Mouse (Mus musculus): Measurements from ENCODE around the gene Sall4. TPM values are rescaled to one million over a fixed set of nuclear protein-coding genes. Genes with fewer than 3 reads are reported as not detected.

Gene Sall4
- polyA plus RNA-seq, 1 experiment, result not detected

DNA sequence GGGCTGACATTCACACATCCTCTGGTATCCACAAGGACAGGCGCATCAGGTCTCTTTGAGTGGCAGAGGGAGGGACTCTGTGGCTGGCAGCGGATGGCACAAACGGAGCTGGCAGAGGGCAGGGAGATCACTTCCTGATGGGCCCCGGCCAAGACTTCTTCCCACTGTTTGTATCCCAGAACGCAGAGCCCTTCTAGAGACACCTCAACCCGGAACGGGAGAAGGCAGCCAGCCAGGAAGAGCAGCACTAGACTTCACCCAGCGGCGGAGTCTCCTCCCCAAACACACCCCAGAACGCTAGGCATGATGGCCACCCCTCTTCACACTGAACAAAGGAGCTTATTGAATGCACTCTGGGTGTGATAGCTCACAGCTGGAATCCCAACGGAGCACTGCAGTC lies 33.7 kb downstream of the Sall4 start:
- Histone ChIP-seq H3K9me3 (peaks cover 10% of the 10 kb centered on the region), H3K36me3 (replicated peaks; ENCODE audit: low read length) (no peaks in the 10 kb centered on the region), H3K27me3 (replicated peaks) (peaks cover 12% of the 10 kb centered on the region), H3K4me1 (no peaks in the 10 kb centered on the region), H3K4me3 (replicated peaks) (no peak overlapping the region)
- TF ChIP-seq GATA1 (IDR thresholded peaks at IDR 0.05; ENCODE audit: borderline replicate concordance, low read length), result no peak
- TF ChIP-seq FLI1 (IDR thresholded peaks at IDR 0.05; ENCODE audit: low read length), result no peak

DNA sequence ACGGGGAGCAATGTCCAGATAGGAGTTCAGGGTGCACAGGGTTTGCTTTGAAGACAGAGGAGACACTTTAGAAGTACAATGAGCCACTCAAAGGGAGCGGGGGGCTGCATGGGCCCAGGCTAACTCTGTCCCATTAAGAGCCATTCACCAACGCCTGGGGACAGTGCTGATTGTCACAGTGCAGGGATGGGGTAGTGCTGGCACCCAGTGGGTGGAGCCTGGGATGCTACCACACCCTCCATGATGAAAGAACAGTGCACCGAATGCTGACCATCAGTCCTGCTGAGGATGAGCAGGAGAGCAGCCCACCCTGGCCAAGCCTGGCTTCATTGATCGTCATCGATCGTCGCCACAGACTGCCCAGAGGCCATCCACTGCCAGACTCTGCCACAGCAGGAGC lies 36.5 kb downstream of the Sall4 start:
- Histone ChIP-seq H3K4me1 (no peaks in the 10 kb centered on the region), H3K4me3 (replicated peaks) (no peak overlapping the region), H3K9me3 (no peaks in the 10 kb centered on the region), H3K27me3 (replicated peaks) (peaks cover 7% of the 10 kb centered on the region), H3K36me3 (replicated peaks; ENCODE audit: low read length) (no peaks in the 10 kb centered on the region)
- TF ChIP-seq GATA1 (IDR thresholded peaks at IDR 0.05; ENCODE audit: borderline replicate concordance, low read length), result no peak
- TF ChIP-seq FLI1 (IDR thresholded peaks at IDR 0.05; ENCODE audit: low read length), result no peak

DNA sequence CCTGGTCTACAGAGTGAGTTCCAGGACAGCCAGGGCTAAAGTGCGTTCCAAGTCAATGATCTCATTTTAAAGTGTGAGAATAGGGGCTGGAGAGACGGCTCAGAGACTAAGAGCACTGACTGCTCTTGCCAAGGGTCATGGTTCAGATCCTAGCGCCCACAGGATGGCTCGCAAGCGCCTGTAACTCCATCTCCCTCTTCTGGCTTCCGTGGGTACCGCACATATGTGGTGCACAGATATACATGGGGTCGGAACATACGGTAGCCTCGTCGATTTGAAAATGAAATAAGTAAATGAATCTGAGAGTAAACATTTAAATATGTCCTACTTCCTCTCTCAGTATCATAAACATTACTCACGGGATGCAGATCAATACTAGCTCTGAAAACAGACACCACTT lies 38.0 kb downstream of the Sall4 start:
- TF ChIP-seq GATA1 (IDR thresholded peaks at IDR 0.05; ENCODE audit: borderline replicate concordance, low read length) (no peak), FLI1 (IDR thresholded peaks at IDR 0.05; ENCODE audit: low read length) (no peak)
- Histone ChIP-seq H3K27me3 (replicated peaks) (peaks cover 7% of the 10 kb centered on the region), H3K36me3 (replicated peaks; ENCODE audit: low read length) (no peaks in the 10 kb centered on the region), H3K4me3 (replicated peaks) (no peak overlapping the region), H3K9me3 (no peaks in the 10 kb centered on the region), H3K4me1 (no peaks in the 10 kb centered on the region)

DNA sequence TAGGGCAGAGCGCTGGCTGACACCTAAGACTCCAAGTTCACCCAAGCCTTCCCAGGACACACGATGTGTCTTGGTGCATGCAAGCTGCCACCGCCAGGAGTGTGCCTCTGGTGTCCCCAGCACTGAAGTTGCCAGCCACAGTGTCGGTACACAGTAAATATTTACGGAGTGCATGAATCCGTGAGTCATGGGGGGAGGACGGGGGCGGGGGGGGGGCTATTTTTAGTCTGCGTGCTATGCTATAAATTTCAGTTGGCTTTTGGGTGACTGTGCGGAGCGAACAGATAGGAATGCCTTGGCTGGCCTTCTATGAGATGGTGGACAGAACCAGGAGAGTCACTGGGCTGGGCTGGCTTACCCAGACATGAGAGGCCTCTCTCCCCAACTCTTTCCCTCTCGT lies 39.7 kb downstream of the Sall4 start:
- Histone ChIP-seq H3K27me3 (replicated peaks) (peaks cover 3% of the 10 kb centered on the region), H3K4me1 (no peaks in the 10 kb centered on the region), H3K4me3 (replicated peaks) (no peak overlapping the region), H3K9me3 (peaks cover 3% of the 10 kb centered on the region), H3K36me3 (replicated peaks; ENCODE audit: low read length) (no peaks in the 10 kb centered on the region)
- TF ChIP-seq GATA1 (IDR thresholded peaks at IDR 0.05; ENCODE audit: borderline replicate concordance, low read length), result no peak
- TF ChIP-seq FLI1 (IDR thresholded peaks at IDR 0.05; ENCODE audit: low read length), result no peak

DNA sequence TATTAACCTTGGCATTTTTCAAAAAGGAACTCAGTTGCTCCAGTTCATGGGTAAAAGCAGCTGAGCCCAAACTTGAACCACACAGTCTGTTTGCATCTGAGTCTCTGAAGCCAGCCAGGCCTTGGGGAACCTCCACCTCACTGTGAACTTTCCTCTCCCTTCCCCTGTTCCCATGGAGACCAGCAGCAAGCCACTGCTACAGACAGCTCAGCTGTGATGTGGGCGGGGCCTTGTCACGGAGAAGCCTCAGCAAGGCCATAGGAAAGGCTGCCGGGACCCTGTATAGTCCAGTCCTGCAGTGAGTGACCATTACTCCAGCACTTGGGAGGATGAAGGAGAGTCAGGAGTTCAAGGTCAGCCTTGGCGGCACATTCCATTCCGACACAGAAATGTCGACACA lies 41.7 kb downstream of the Sall4 start:
- H3K4me3 ChIP-seq (replicated peaks), result no peak overlapping the region
- H3K4me1 ChIP-seq, result no peaks in the 10 kb centered on the region
- peaks cover 5% of the 10 kb centered on the region for H3K9me3 ChIP-seq
- H3K27me3 ChIP-seq (replicated peaks), result no peaks in the 10 kb centered on the region
- no peaks in the 10 kb centered on the region for H3K36me3 ChIP-seq (replicated peaks; ENCODE audit: low read length)
- TF ChIP-seq FLI1 (IDR thresholded peaks at IDR 0.05; ENCODE audit: low read length), result no peak
- no peak for TF ChIP-seq GATA1 (IDR thresholded peaks at IDR 0.05; ENCODE audit: borderline replicate concordance, low read length)

DNA sequence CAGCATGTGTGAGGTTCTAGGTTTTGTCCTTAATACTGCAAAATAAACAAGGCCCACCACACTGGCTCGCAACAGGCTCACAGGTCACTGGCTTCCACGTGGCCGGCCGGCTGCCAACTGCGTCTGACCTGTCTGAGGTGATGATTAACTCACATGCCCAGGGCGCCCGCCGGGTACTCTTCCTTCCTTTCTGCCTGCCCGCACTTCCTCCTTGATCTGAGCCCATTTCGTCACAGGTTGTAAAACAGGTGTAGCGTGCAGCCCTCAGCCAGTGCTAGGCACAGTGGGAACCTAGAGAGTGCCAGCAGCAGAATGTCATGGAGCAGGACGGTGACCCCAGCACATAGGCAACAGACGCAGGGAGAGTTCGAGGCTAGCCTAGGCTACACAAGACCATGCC lies 46.4 kb downstream of the Sall4 start:
- Histone ChIP-seq H3K27me3 (replicated peaks) (peaks cover 6% of the 10 kb centered on the region), H3K4me1 (no peaks in the 10 kb centered on the region), H3K4me3 (replicated peaks) (no peak overlapping the region), H3K9me3 (peaks cover 5% of the 10 kb centered on the region), H3K36me3 (replicated peaks; ENCODE audit: low read length) (no peaks in the 10 kb centered on the region)
- TF ChIP-seq GATA1 (IDR thresholded peaks at IDR 0.05; ENCODE audit: borderline replicate concordance, low read length), result no peak
- no peak for TF ChIP-seq FLI1 (IDR thresholded peaks at IDR 0.05; ENCODE audit: low read length)

DNA sequence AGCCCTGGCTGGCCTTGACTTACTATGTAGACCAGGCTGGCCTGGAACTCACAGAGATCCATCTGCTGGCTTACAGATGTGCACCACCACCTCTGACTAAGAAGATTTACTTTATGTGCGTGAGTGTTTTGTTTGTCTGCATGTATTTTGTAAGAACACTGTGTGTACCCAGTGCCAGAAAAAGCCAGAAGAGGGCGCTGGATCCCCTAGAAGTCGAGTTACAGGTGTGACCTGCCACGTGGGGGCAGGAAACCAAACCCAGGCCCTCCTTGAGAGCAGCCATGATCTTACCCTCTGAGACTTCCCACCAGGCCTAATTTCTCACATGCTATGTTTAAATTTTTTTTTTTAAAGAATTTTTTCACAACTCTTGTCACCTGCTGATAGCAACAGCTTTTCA lies 48.0 kb downstream of the Sall4 start:
- Histone ChIP-seq H3K9me3 (peaks cover 5% of the 10 kb centered on the region), H3K36me3 (replicated peaks; ENCODE audit: low read length) (no peaks in the 10 kb centered on the region), H3K4me3 (replicated peaks) (no peak overlapping the region), H3K4me1 (no peaks in the 10 kb centered on the region), H3K27me3 (replicated peaks) (peaks cover 6% of the 10 kb centered on the region)
- TF ChIP-seq FLI1 (IDR thresholded peaks at IDR 0.05; ENCODE audit: low read length), result no peak
- TF ChIP-seq GATA1 (IDR thresholded peaks at IDR 0.05; ENCODE audit: borderline replicate concordance, low read length), result no peak

DNA sequence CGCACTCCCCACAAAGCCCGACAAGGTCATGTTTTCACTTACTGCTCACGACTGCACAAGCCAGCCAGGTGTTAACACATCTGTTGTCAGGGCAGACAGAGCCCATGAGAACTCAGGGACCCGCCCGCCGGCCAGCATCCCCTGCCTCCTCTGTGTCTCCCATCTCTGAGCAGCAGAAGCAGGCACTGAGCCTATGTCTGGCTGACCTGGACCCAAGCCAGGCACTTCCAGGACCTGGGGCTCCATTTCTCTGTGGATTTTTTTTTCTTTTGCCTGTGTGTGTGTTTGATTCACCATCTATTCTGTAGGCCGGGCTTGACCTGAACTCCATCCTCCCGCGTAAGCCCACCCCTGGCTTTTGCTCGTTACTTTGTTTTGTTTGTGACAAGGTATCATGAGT lies 49.0 kb downstream of the Sall4 start:
- Histone ChIP-seq H3K4me3 (replicated peaks) (no peak overlapping the region), H3K9me3 (peaks cover 5% of the 10 kb centered on the region; the same call in 1 of the 2 replicates), H3K27me3 (replicated peaks) (peaks cover 6% of the 10 kb centered on the region), H3K36me3 (replicated peaks; ENCODE audit: low read length) (no peaks in the 10 kb centered on the region), H3K4me1 (no peaks in the 10 kb centered on the region)
- no peak for TF ChIP-seq FLI1 (IDR thresholded peaks at IDR 0.05; ENCODE audit: low read length)
- TF ChIP-seq GATA1 (IDR thresholded peaks at IDR 0.05; ENCODE audit: borderline replicate concordance, low read length), result no peak

DNA sequence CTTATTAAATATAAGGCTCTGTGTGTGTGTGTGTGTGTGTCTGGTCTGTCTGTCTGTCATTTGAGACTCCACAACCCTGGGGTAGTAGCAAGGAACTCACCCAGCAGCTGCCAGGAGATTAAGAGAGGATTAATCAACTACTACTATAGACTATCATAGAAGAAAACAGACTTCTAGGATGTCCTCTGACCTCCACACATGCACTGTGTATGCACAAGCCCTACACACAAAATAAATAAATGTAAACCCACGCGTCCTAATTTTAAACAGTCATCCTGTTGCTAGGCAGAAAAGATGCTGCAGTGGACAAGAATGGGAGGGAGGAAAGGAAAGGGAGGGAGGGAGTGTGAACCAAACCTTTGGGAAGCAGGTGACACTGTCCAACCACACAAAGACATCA lies 49.5 kb downstream of the Sall4 start:
- TF ChIP-seq GATA1 (IDR thresholded peaks at IDR 0.05; ENCODE audit: borderline replicate concordance, low read length) (no peak), FLI1 (IDR thresholded peaks at IDR 0.05; ENCODE audit: low read length) (no peak)
- Histone ChIP-seq H3K4me3 (replicated peaks) (no peak overlapping the region), H3K9me3 (peaks cover 4% of the 10 kb centered on the region; the same call in 1 of the 2 replicates)

DNA sequence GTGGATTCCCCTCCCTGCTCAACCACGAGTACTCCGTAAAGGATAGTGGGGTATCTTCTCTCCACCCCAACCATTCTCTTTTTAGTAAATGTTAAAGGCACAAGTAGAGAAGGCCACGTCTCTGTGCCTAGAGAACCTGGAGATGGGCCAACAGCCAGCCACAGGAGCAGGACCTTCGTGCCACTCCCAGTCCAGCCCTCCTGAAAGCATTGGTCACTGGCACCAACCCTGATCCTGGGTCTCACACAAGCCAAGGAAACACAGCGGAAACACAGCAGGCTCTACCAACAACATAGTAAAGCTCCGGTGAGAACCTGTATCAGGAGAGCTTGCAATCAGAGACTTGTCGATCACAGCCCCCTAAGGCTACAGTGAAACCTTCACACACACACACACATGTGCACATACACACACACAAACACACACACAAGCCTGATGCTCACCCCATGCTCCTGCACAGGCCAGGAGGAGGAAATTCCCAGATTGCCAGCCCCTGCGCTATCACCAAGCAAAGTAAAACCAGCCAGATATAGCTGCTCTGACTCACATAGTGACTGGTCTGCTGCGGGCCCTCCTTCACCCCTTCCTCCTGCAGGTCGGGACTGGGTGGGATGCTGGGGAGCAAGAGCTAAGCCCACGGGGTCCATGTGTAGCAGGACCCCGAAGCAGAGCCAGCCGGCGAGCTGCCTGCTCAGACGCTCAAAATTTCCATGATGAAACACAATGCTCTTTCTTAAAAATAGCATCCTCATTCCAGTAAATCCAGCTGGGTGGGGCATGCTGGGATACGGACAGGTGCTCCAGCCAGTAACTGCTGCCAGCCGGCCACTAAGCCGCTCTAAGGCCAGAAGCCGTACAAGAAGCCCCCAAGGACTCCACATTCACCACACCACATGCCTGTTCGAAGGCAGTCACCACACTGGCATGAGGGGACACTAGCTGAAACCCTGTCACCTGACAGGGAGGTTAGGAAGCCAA lies 55.3 kb downstream of the Sall4 start:
- Histone ChIP-seq H3K4me1 (no peaks in the 10 kb centered on the region), H3K36me3 (replicated peaks; ENCODE audit: low read length) (no peaks in the 10 kb centered on the region), H3K27me3 (replicated peaks) (peaks cover 7% of the 10 kb centered on the region), H3K4me3 (replicated peaks) (no peak overlapping the region), H3K9me3 (no peaks in the 10 kb centered on the region)
- no peak for TF ChIP-seq GATA1 (IDR thresholded peaks at IDR 0.05; ENCODE audit: borderline replicate concordance, low read length)
- TF ChIP-seq FLI1 (IDR thresholded peaks at IDR 0.05; ENCODE audit: low read length), result no peak

More for the DNA sequence above, 49.5 kb downstream of the Sall4 start:
- no peaks in the 10 kb centered on the region for H3K4me1 ChIP-seq
- no peaks in the 10 kb centered on the region for H3K36me3 ChIP-seq (replicated peaks; ENCODE audit: low read length)
- peaks cover 6% of the 10 kb centered on the region for H3K27me3 ChIP-seq (replicated peaks)

Measured in megakaryocyte, embryonic 14.5 days (primary cell).